Mouse (Mus musculus) spleen, adult 2 months (tissue): Measurements from ENCODE around the gene Smug1. TPM values are rescaled to one million over a fixed set of nuclear protein-coding genes. Genes with fewer than 3 reads are reported as not detected.
A peak's percentile ranks its signal among the peaks of the same experiment; 100 is the strongest.

Source experiments
- DNase-seq, 2 experiments: peaks; one replicate each; pipeline versions ENCODE4 v3.0.0 to v3.0.0-alpha.2; 2012 to 2021; ENCODE audit warnings: low spot score in 2 of 2, low read depth in 1 of 2
- H3K27ac ChIP-seq: fragments of 200-500 bp; 2 replicates; pipeline ENCODE4 v1.5.1; 2012; ENCODE audit warnings: low read length, inconsistent platforms; ENCODE audit not compliant: insufficient read depth
- H3K27me3 ChIP-seq: fragments of 200-500 bp; 2 replicates; pipeline ENCODE4 v1.6.1; 2012; ENCODE audit warnings: mild to moderate bottlenecking, moderate library complexity, low read length, inconsistent platforms; ENCODE audit not compliant: control insufficient read depth, insufficient read depth
- H3K36me3 ChIP-seq: fragments of 200-500 bp; 2 replicates; pipeline ENCODE4 v1.6.1; 2012; ENCODE audit warnings: mild to moderate bottlenecking, low read length, inconsistent platforms; ENCODE audit not compliant: control insufficient read depth, insufficient read depth
- H3K4me1 ChIP-seq: fragments of 200-500 bp; 2 replicates; pipeline ENCODE4 v1.6.1; 2011; ENCODE audit warnings: inconsistent platforms; ENCODE audit not compliant: control insufficient read depth, insufficient read depth, insufficient read length
- H3K4me3 ChIP-seq: fragments of 200-500 bp; 2 replicates; pipeline ENCODE4 v1.5.1; 2011; ENCODE audit warnings: mild to moderate bottlenecking, inconsistent platforms; ENCODE audit not compliant: insufficient read depth, insufficient read length; ENCODE audit errors: extremely low read depth
- CTCF ChIP-seq: fragments of 200-500 bp; IDR thresholded peaks from 2 replicates; pipeline ENCODE4 v1.5.1; 2011; ENCODE audit warnings: mild to moderate bottlenecking, inconsistent platforms; ENCODE audit not compliant: insufficient read depth, insufficient read length, insufficient replicate concordance; ENCODE audit errors: extremely low read depth
- POLR2A ChIP-seq: fragments of 200-500 bp; IDR thresholded peaks from 2 replicates; pipeline ENCODE4 v1.6.1; 2011; ENCODE audit warnings: low read depth, low read length, inconsistent platforms
- WGBS: fragments of 180-500 bp; shearing (Covaris S2); methylation state at CpG from one replicate; pipeline ENCODE4 v1.1.7; 2018; 5-methylcytosine and 5-hydroxymethylcytosine counted together
- polyA plus RNA-seq: library from polyadenylated mRNA; depleted of rRNA; stranded (reverse); fragments of >200 nt; gene quantifications from 2 replicates; pipeline ENCODE4 v1.2.3, GENCODE M21; 2012

Gene Smug1
- polyA plus RNA-seq, 1 experiment = 10.6 TPM

- WGBS = 6% methylated on average over 12 of the region's 12 CpGs
- DNase-seq = peak in 1 of 2 experiments; percentile 33
- Histone ChIP-seq H3K27me3 (peaks cover 3% of the 10 kb centered on the region; the same call in 1 of the 2 replicates), H3K4me3 (no peak overlapping the region), H3K4me1 (peaks cover 3% of the 10 kb centered on the region), H3K27ac (no peak overlapping the region), H3K36me3 (no peaks in the 10 kb centered on the region)
- TF ChIP-seq POLR2A (no peak), CTCF (peak; percentile 68; the same call in 1 of the 2 replicates)
These were observed 11.2 kb upstream of the Smug1 start for GRCm38 (mm10) chr15:103178137-103178536.

- DNase-seq = no peak
- WGBS = 12% methylated on average over 10 of the region's 12 CpGs
- H3K27me3 ChIP-seq = peaks cover 3% of the 10 kb centered on the region; the same call in 1 of the 2 replicates
- no peak overlapping the region for H3K4me3 ChIP-seq
- peaks cover 3% of the 10 kb centered on the region for H3K4me1 ChIP-seq
- no peaks in the 10 kb centered on the region for H3K36me3 ChIP-seq
- no peak for TF ChIP-seq CTCF
- no peak for TF ChIP-seq POLR2A
- H3K27ac ChIP-seq = no peak overlapping the region
These were observed 10.7 kb upstream of the Smug1 start for GRCm38 (mm10) chr15:103177611-103178041.

GRCm38 (mm10) chr15:103176874-103177421 lies 10.1 kb upstream of the Smug1 start:
- no peak for TF ChIP-seq POLR2A
- TF ChIP-seq CTCF = peak; percentile 98
- 2% methylated on average over 18 of the region's 18 CpGs for WGBS
- H3K27me3 ChIP-seq = no peaks in the 10 kb centered on the region
- H3K4me3 ChIP-seq = no peak overlapping the region
- no peaks in the 10 kb centered on the region for H3K36me3 ChIP-seq
- no peaks in the 10 kb centered on the region for H3K4me1 ChIP-seq
- no peak overlapping the region for H3K27ac ChIP-seq
- peak in 1 of 2 experiments; percentile 87 for DNase-seq

GRCm38 (mm10) chr15:103173251-103173650 lies 6.4 kb upstream of the Smug1 start:
- H3K27me3 ChIP-seq = peaks cover 7% of the 10 kb centered on the region; the same call in 1 of the 2 replicates
- peaks cover 17% of the 10 kb centered on the region for H3K4me1 ChIP-seq
- no peak for DNase-seq
- H3K4me3 ChIP-seq = no peak overlapping the region
- TF ChIP-seq POLR2A = no peak
- no peak for TF ChIP-seq CTCF
- H3K36me3 ChIP-seq = no peaks in the 10 kb centered on the region
- H3K27ac ChIP-seq = no peak overlapping the region
- 94% methylated on average over 5 of the region's 5 CpGs for WGBS

GRCm38 (mm10) chr15:103172537-103172936 lies 5.6 kb upstream of the Smug1 start:
- no peak overlapping the region for H3K27ac ChIP-seq
- no peak overlapping the region for H3K4me3 ChIP-seq
- peaks cover 17% of the 10 kb centered on the region for H3K4me1 ChIP-seq
- 14% methylated on average over 10 of the region's 10 CpGs for WGBS
- peaks cover 7% of the 10 kb centered on the region; the same call in 1 of the 2 replicates for H3K27me3 ChIP-seq
- TF ChIP-seq CTCF = peak; percentile 73; the same call in 1 of the 2 replicates
- no peak for TF ChIP-seq POLR2A
- no peaks in the 10 kb centered on the region for H3K36me3 ChIP-seq
- DNase-seq = peak in 1 of 2 experiments; percentile 56

- peaks cover 7% of the 10 kb centered on the region; the same call in 1 of the 2 replicates for H3K27me3 ChIP-seq
- no peak for DNase-seq
- H3K27ac ChIP-seq = no peak overlapping the region
- no peaks in the 10 kb centered on the region for H3K36me3 ChIP-seq
- no peak for TF ChIP-seq CTCF
- TF ChIP-seq POLR2A = no peak
- no peak overlapping the region for H3K4me3 ChIP-seq
- peaks cover 17% of the 10 kb centered on the region for H3K4me1 ChIP-seq
- WGBS = 26% methylated on average over 8 of the region's 8 CpGs
These were observed 4.4 kb upstream of the Smug1 start for GRCm38 (mm10) chr15:103171276-103171675.

GRCm38 (mm10) chr15:103170316-103170679 lies 3.4 kb upstream of the Smug1 start:
- Histone ChIP-seq H3K4me3 (peak overlapping the region; percentile 17; the same call in 1 of the 2 replicates), H3K36me3 (no peaks in the 10 kb centered on the region), H3K4me1 (peaks cover 17% of the 10 kb centered on the region), H3K27ac (no peak overlapping the region), H3K27me3 (peaks cover 7% of the 10 kb centered on the region; the same call in 1 of the 2 replicates)
- WGBS = 22% methylated on average over 16 of the region's 16 CpGs
- no peak for DNase-seq
- TF ChIP-seq CTCF (no peak), POLR2A (no peak)
